Mouse (Mus musculus): Measurements from ENCODE around the gene Insl6.

Insl6 gene

DNA sequence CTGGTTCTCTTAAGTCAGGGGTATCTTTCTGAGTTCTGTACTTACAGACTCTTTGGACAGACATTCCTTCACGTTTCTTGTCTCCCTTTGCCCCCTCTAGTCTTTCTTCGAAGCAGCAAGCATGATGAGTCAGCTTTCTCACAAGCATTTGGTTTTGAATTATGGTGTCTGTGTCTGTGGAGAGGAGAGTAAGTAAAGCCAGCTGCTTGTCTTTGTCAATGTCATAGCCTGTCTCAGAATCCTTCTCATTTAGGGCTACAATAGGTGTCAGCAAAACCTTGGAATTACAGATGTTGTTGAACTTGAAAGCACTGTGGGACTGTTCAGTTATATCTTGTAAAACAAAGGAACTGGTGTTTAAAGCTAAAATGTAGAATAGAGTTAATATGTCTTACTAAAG lies 30.4 kb downstream of the Insl6 start:
- no peak for ATAC-seq (ENCODE audit: insufficient number of reproducible peaks, low FRiP score, low TSS enrichment)

DNA sequence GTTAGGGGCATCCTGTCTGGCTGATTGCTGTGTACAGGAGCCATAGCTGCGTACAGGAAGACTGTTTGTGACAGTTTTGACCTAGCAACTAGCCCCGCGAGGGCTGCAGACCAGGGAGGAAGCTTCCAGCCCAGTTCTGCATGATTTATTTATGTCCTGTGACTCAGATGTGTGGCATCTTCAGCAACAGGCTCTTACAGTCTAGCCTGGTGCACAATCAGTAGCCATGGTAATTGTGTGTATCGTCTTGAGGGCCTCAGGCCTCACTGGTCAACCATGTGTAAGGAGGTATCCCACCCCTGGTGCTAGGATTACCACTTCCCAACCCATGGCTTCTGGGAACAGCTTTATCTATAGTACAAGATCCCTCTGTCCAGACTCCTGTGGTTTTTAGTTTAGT lies 32.6 kb downstream of the Insl6 start:
- ATAC-seq (ENCODE audit: insufficient number of reproducible peaks, low FRiP score, low TSS enrichment): no peak

DNA sequence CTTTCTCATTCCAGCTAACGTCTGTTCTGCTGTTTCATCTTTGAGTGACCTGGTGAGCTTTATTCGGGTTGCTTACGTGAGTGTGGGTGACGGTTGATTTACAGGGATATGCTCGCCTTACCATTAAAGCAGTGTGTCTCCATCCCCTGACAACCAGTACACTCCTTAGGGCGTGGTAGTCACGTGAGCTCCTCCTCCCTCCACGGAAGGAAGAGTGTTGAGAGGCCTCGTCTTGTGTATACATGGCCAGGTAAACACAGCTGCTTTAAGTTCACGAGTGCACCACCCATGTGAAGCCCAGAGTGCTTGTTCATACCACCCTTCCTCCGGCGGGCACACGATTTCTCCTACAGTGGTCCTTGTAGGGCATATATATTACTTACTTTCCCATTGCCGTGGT lies 33.6 kb downstream of the Insl6 start:
- no peak for ATAC-seq (ENCODE audit: insufficient number of reproducible peaks, low FRiP score, low TSS enrichment)

DNA sequence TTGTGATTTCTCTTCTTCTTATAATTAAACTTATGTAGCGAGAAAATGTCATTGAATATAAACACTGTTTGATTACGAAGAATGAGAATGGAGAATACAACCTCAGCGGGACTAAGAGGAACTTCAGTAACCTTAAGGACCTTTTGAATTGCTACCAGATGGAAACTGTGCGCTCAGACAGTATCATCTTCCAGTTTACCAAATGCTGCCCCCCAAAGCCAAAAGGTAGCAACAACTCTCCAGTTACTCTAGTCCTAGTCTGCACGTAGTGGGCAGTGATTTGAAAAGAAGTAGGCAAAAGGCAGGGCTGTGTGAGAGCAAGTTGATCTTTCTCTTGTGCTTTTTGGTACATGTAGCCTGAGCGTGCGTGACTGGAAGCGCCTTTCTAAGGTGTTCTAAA lies 37.3 kb downstream of the Insl6 start:
- ATAC-seq (ENCODE audit: insufficient number of reproducible peaks, low FRiP score, low TSS enrichment): no peak

DNA sequence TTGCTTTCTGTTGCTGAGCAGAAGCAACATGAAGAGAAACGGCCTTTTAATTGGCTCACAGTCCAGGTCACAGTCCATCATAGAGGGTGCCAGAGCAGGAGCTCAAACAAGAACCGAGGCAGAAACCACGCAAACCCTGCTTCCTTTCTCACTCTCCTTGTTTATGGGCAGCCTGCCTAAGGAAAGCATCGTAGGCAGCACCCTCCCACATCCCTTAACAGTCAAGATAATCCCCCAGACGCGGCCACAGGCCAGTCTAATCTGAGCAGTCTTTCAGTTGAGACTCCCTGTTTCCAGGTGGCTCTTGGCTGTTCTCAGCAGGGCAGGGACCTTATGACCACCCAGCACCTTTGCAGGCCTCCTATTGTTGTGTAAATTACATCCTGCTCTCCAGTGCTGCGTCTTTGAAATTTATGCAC lies 39.7 kb downstream of the Insl6 start:
- no peak for ATAC-seq (ENCODE audit: insufficient number of reproducible peaks, low FRiP score, low TSS enrichment)

DNA sequence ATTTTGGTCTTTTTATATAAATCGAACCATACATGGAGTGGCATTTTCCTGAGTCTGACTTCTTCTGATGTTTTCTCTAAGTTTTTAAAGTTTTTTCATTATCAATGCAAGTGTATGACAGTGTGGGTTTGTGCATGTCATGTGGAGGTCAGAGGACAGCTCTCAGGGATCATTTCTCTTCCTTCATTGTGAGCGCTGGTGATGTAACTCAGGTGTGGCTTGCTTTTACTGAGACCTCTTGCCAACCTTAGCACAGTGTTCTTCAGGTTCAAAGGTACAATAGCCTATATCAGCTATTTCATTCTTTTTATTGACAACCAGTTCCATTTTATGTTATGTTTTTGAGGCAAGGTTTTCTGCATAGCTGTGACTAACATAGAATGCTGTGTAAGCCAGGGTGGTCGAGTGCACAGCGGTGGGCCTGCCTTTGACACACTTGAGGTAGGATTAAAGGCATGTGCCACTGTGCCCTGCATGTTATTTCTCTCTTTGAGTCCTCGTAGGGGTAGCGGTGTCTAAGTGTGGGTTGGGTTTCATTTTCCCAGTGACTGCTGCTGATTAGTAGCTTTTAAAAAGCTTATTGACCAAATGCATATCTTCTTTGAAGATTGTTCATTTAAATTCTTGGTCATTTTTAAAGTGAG lies 46.1 kb downstream of the Insl6 start:
- no peak for ATAC-seq (ENCODE audit: insufficient number of reproducible peaks, low FRiP score, low TSS enrichment)

DNA sequence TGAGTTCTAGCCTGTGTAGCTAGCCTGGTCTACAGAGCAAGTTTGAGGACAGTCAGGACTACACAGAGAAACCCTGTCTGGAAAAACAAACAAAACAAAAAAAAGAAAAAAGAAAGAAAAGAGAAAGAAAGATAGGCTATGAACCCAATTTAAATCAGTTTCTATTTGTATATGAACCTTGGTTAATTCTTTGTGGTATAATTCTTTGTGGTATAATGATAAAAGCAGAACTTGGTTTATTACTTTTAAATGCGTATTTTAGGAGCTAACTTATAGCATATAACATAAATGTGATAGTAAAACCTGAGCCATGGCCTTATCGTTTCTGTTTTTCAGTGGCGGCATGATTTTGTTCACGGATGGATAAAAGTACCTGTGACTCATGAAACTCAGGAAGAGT lies 48.7 kb downstream of the Insl6 start:
- ATAC-seq (ENCODE audit: insufficient number of reproducible peaks, low FRiP score, low TSS enrichment): no peak

DNA sequence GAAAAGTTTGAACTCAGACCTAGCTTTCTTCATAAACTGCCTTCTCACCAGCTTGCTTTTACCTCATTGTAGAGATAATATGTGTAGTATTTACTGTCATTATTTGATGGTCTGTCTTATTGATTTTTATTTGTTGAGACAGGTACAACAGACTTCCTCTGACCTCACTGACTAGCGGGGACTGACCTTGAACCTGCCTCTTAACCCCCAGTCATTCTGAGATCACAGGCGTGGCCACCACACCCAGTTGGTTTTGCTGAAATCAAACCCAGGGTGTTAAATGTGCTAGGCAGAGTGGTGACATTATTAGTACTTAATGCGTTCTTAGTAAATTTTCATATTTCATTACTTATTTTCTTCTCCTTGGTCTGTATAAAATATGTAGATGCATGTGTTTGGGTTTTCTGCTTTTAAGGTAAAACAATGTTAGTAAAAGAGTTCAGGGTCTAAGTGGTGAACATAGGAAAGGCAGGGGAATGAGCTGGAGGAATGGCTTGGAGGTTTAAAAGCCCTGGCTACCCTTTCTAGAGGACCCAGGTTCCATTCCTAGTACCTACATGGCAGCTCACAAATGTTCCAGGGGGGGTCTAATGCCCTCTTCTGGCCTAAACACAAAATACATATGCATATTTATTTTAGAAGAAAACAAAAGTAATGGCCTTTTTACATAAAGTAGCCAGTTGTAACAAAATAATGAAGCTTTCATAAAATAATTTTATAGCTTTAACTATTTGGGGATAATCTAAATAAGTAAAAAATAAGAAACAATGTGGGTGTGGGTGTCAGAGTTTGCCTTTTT lies 52.9 kb downstream of the Insl6 start:
- no peak for ATAC-seq (ENCODE audit: insufficient number of reproducible peaks, low FRiP score, low TSS enrichment)

All from cerebellum, adult (tissue).